Mouse (Mus musculus) mouse trophoblast stem cell (cell line): Measurements from ENCODE around the gene Stxbp2.
"Not testable (repeated sequence)": the region's sequence is repeated elsewhere in the genome, so short reads cannot be mapped to it uniquely, and the experiment has no call there.

ENCODE experiments used
- in situ Hi-C, 2 experiments: fragments of 300-500 bp; cut with MseI, MboI; formaldehyde crosslinking; loops; 2 replicates in 1 of 2; 3 replicates in 1 of 2; pipeline ENCODE4 v1.15.1; 2025

Stxbp2 gene

GRCm38 (mm10) chr8:3630647-3631477 lies at the start of gene Stxbp2:
Stxbp2 (plus strand) TSS chr8:3630955.
- in situ Hi-C loops: loop anchor here in 1 of 2 experiments (5.0 kb wide), 1 partner anchor 41 kb away; the partner anchor contains the start of gene Fcor

GRCm38 (mm10) chr8:3581961-3582360 lies 48.8 kb upstream of the Stxbp2 start:
- in situ Hi-C loops: not testable (repeated sequence)

- in situ Hi-C loops: no loop called here
Measured at GRCm38 (mm10) chr8:3586452-3586851, 44.3 kb upstream of the Stxbp2 start.

- in situ Hi-C loops: no loop called here
Measured at GRCm38 (mm10) chr8:3586993-3587390, 43.8 kb upstream of the Stxbp2 start, which contains the start of gene Camsap3. Camsap3 (plus strand) TSS chr8:3587293.

- in situ Hi-C loops: no loop called here
Measured at GRCm38 (mm10) chr8:3587391-3588257, 43.1 kb upstream of the Stxbp2 start.

GRCm38 (mm10) chr8:3588258-3588633 lies 42.5 kb upstream of the Stxbp2 start:
- in situ Hi-C loops: no loop called here

- in situ Hi-C loops: no loop called here
Measured at GRCm38 (mm10) chr8:3593470-3593869, 37.3 kb upstream of the Stxbp2 start.

GRCm38 (mm10) chr8:3594466-3594865 lies 36.3 kb upstream of the Stxbp2 start:
- in situ Hi-C loops: no loop called here

GRCm38 (mm10) chr8:3598054-3598453 lies 32.7 kb upstream of the Stxbp2 start:
- in situ Hi-C loops: loop anchor here in 1 of 2 experiments (5.0 kb wide), 1 partner anchor 51 kb away; no protein-coding TSS in a partner anchor

- in situ Hi-C loops: loop anchor here in 1 of 2 experiments (5.0 kb wide), 1 partner anchor 52 kb away; no protein-coding TSS in a partner anchor
Measured at GRCm38 (mm10) chr8:3599219-3599618, 31.5 kb upstream of the Stxbp2 start.

GRCm38 (mm10) chr8:3600401-3600800 lies 30.4 kb upstream of the Stxbp2 start:
- in situ Hi-C loops: no loop called here

GRCm38 (mm10) chr8:3603439-3603838 lies 27.3 kb upstream of the Stxbp2 start:
- in situ Hi-C loops: no loop called here

GRCm38 (mm10) chr8:3606593-3606992 lies 24.2 kb upstream of the Stxbp2 start:
- in situ Hi-C loops: no loop called here

GRCm38 (mm10) chr8:3607822-3608221 lies 22.9 kb upstream of the Stxbp2 start:
- in situ Hi-C loops: no loop called here

GRCm38 (mm10) chr8:3609046-3609815 lies 21.5 kb upstream of the Stxbp2 start:
- in situ Hi-C loops: no loop called here

- in situ Hi-C loops: no loop called here
Measured at GRCm38 (mm10) chr8:3609816-3610150, 21.0 kb upstream of the Stxbp2 start.

GRCm38 (mm10) chr8:3621199-3621970 lies 9.4 kb upstream of the Stxbp2 start, which contains the start of the genes Xab2 and Pet100:
Xab2 (minus strand) TSS chr8:3621316.
Pet100 (plus strand) TSS chr8:3621548.
- in situ Hi-C loops: no loop called here

GRCm38 (mm10) chr8:3622119-3622518 lies 8.6 kb upstream of the Stxbp2 start:
- in situ Hi-C loops: no loop called here

- in situ Hi-C loops: no loop called here
Measured at GRCm38 (mm10) chr8:3625445-3625844, 5.3 kb upstream of the Stxbp2 start, which contains the start of gene Pcp2. Pcp2 (minus strand) TSS chr8:3625545.

- in situ Hi-C loops: no loop called here
Measured at GRCm38 (mm10) chr8:3626971-3627370, 3.8 kb upstream of the Stxbp2 start.

GRCm38 (mm10) chr8:3628014-3628413 lies 2.7 kb upstream of the Stxbp2 start:
- in situ Hi-C loops: no loop called here
